Mouse (Mus musculus) neural tube, embryonic 14.5 days (tissue): ENCODE results near the gene Mfsd6l. TPM values are rescaled to one million over a fixed set of nuclear protein-coding genes. Genes with fewer than 3 reads are reported as not detected.

Experiments
- ATAC-seq: fragments of 200-750 bp; cut with Nextera tagmentation; 2 replicates; pipeline ENCODE4 v1.8.0; 2017; ENCODE audit warnings: low read depth, mild to moderate bottlenecking, moderate TSS enrichment, moderate library complexity
- H3K27ac ChIP-seq: fragments of 300-500 bp; sonication (generic); 2 replicates; pipeline ENCODE4 v1.5.1; 2014; ENCODE audit warnings: low read depth, mild to moderate bottlenecking, control low read depth, low read length, moderate library complexity, mixed read lengths
- H3K27me3 ChIP-seq: fragments of 300-500 bp; sonication (generic); 2 replicates; pipeline ENCODE4 v1.6.1; 2014; ENCODE audit warnings: low read length; ENCODE audit not compliant: control insufficient read depth, insufficient read depth
- H3K36me3 ChIP-seq: fragments of 300-500 bp; sonication (generic); 2 replicates; pipeline ENCODE4 v1.6.1; 2014; ENCODE audit warnings: low read length, mixed read lengths; ENCODE audit not compliant: control insufficient read depth, insufficient read depth
- H3K4me1 ChIP-seq: fragments of 300-500 bp; sonication (generic); 2 replicates; pipeline ENCODE4 v1.6.1; 2014; ENCODE audit warnings: low read length; ENCODE audit not compliant: control insufficient read depth, insufficient read depth
- H3K4me2 ChIP-seq: fragments of 300-500 bp; sonication (generic); 2 replicates; pipeline ENCODE4 v1.6.1; 2014; ENCODE audit warnings: mild to moderate bottlenecking, low read depth, low read length, control low read depth
- H3K4me3 ChIP-seq: fragments of 300-500 bp; sonication (generic); 2 replicates; pipeline ENCODE4 v1.5.1; 2014; ENCODE audit warnings: low read depth, low read length, control low read depth, mixed read lengths
- H3K9ac ChIP-seq: fragments of 300-500 bp; sonication (generic); replicated peaks from 2 replicates; pipeline ENCODE4 v1.6.1; 2014; ENCODE audit warnings: low read depth, mild to moderate bottlenecking, control low read depth, low read length, mixed read lengths
- H3K9me3 ChIP-seq: fragments of 300-500 bp; sonication (generic); 2 replicates; pipeline ENCODE4 v1.6.1; 2016; ENCODE audit warnings: low read length; ENCODE audit not compliant: control insufficient read depth
- WGBS: fragments of 180-500 bp; shearing (Covaris S2); extraction: QIAGEN DNeasy Blood & Tissue Kit; methylation state at CpG from one replicate; pipeline ENCODE4 v1.1.7; 2014; 5-methylcytosine and 5-hydroxymethylcytosine counted together
- polyA plus RNA-seq: library from polyadenylated mRNA; unstranded; fragments of >200 nt; fragmentation: Nextera tagmentation; extraction: Ambion mirVana; gene quantifications from 2 replicates; pipeline ENCODE4 v1.2.1, GENCODE M21; 2014

Gene Mfsd6l
- polyA plus RNA-seq, 1 experiment from 2014 or later = not detected

DNA sequence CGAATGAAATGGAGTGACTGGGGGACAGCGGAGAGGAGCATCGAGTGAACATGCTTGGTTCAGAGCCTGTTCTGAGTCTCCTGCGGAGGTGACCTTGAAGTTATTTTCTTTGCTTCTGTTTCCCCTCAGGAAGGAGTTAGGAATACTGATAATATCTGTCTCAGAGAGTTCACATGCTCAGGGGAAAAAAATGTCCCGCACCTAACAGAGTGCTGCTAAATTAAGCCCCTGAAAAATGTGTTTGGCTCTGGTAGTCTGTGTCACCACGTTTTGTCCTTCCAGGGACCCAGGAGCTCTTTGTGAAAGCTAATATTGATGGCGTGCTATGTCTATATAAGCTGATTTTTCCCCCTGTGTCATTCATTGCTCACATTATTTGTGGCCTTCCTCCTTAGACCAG, 10.8 kb upstream of the Mfsd6l start:
- ATAC-seq = no peak
- H3K27me3 ChIP-seq = no peaks in the 10 kb centered on the region
- no peak overlapping the region for H3K27ac ChIP-seq
- no peak overlapping the region for H3K9ac ChIP-seq
- 60% methylated on average over 7 of the region's 7 CpGs for WGBS
- no peaks in the 10 kb centered on the region for H3K4me1 ChIP-seq
- H3K36me3 ChIP-seq = no peaks in the 10 kb centered on the region
- no peak overlapping the region for H3K4me3 ChIP-seq
- no peaks in the 10 kb centered on the region for H3K9me3 ChIP-seq
- no peak overlapping the region for H3K4me2 ChIP-seq

DNA sequence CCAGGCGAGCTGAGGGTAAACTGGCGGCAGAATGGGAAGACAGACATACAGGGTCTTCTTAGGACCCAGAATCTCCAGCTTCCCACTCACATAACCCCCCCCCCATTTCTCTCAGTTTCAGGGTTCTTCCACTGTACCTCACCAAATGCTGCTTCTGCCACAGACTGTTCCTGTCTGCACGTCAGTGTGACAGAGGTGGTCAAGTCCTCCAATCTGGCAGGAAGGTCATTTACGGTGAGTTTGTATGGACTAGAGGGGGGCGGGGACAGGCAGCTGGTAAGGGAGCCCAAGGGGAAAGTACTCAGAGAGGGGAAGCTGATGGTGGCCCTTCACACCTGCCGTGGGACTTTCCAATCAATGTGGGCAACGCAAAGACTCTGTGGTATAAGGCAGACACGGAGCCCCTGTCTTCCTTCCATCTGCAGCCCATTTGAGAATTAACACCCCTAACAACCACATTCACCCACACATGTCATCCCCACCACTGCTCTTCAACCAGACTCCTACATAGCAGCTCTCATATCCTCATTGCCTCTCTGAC, 10.2 kb upstream of the Mfsd6l start:
- Histone ChIP-seq H3K4me2 (no peak overlapping the region), H3K36me3 (no peaks in the 10 kb centered on the region), H3K4me1 (no peaks in the 10 kb centered on the region), H3K4me3 (no peak overlapping the region), H3K9me3 (no peaks in the 10 kb centered on the region), H3K9ac (no peak overlapping the region), H3K27me3 (no peaks in the 10 kb centered on the region), H3K27ac (no peak overlapping the region)
- ATAC-seq = no peak
- 87% methylated on average over 8 of the region's 8 CpGs for WGBS

DNA sequence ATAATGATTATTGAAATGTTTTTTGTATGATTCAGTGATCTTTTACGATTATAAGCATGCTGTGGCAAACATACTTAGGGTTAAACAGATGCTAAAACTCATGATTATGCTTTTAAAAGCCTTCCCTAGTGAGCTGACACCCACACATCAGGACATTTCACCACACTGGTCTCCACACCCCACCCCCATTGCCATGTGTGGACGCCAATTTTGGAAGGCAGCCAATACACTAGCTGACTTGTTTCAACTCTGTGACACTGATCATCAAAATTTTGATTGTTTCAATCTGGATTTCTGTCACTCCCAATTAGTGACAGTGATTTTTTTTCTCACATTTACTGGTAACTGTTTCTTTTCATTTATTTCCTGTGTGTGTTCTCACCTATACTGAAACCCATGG, 8.5 kb upstream of the Mfsd6l start:
- H3K9ac ChIP-seq = no peak overlapping the region
- H3K27me3 ChIP-seq = no peaks in the 10 kb centered on the region
- H3K27ac ChIP-seq = no peak overlapping the region
- WGBS = 58% methylated on average over 2 of the region's 2 CpGs
- no peaks in the 10 kb centered on the region for H3K4me1 ChIP-seq
- no peak overlapping the region for H3K4me3 ChIP-seq
- no peaks in the 10 kb centered on the region for H3K9me3 ChIP-seq
- ATAC-seq = no peak
- no peaks in the 10 kb centered on the region for H3K36me3 ChIP-seq
- H3K4me2 ChIP-seq = no peak overlapping the region

DNA sequence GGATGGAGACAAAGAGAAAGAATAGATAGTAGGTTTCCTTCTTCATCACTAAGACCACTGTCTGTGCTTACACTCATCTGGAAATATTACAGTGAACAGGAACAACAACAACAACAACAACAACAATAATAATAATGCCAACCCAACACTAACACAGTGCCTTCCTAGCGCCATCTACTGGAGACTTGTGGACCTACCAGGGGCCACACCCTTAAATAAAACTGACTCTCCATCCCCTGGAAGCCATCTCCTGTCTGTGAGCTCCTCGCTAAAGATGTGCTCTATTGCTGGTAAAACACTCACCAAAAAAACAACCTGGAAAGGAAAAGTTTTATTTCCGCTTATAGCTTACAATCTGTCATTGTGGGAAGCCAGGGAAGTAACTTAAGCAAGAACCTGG, 6.4 kb upstream of the Mfsd6l start:
- H3K4me1 ChIP-seq = no peaks in the 10 kb centered on the region
- H3K4me2 ChIP-seq = no peak overlapping the region
- no peak overlapping the region for H3K27ac ChIP-seq
- WGBS = 57% methylated on average over 3 of the region's 3 CpGs
- H3K4me3 ChIP-seq = no peak overlapping the region
- H3K27me3 ChIP-seq = no peaks in the 10 kb centered on the region
- no peaks in the 10 kb centered on the region for H3K9me3 ChIP-seq
- no peak overlapping the region for H3K9ac ChIP-seq
- no peaks in the 10 kb centered on the region for H3K36me3 ChIP-seq
- no peak for ATAC-seq

DNA sequence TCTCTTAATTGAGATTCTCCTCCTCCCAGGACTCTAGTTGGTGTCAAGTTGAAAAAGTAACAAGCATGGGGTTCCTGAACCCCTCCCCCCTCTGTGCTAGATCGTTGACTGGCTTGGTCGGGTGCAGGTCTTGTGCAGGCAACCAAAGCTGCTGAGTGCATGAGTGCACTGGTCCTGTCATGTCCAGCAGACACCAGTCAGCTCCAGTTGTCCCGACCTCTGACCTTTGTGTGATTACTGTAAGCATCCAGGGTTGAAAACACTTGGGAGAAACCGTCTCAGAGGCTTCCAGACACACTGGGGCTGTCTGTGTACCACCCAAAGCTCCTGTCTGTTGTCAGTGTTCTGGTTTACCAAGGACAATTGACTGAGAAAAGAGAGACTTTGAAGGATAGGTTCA, 5.6 kb upstream of the Mfsd6l start:
- H3K27me3 ChIP-seq = no peaks in the 10 kb centered on the region
- H3K9me3 ChIP-seq = no peaks in the 10 kb centered on the region
- H3K4me3 ChIP-seq = no peak overlapping the region
- no peak overlapping the region for H3K4me2 ChIP-seq
- no peak for ATAC-seq
- no peaks in the 10 kb centered on the region for H3K36me3 ChIP-seq
- no peaks in the 10 kb centered on the region for H3K4me1 ChIP-seq
- WGBS = 75% methylated on average over 4 of the region's 4 CpGs
- H3K27ac ChIP-seq = no peak overlapping the region
- no peak overlapping the region for H3K9ac ChIP-seq

DNA sequence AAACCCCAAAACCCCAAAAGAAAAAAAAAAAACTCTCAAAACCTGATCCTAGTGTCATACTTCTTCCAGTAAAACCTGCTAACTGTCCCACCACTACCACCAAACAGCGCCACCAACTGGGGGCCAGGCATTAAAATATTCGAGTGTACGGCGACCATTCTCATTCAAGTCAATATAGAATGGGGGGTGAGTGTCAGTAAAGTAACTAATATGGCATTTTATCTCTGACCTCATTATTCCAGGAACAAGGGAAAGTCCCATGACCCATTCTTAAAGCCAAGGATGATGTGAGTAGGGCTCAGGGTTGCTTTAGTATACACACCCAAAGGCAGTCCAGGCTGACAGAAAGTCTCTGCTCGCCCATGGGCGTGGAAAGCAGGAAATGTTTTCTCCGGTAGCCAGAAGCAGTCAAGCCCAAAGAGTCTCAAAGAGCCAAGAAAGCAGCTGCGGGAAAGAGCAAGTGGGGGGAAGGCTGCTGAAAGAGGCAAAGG, 2.0 kb upstream of the Mfsd6l start:
- H3K27me3 ChIP-seq = peaks cover 4% of the 10 kb centered on the region; the same call in 1 of the 2 replicates
- H3K27ac ChIP-seq = no peak overlapping the region
- no peaks in the 10 kb centered on the region for H3K36me3 ChIP-seq
- no peaks in the 10 kb centered on the region for H3K9me3 ChIP-seq
- ATAC-seq = no peak
- H3K9ac ChIP-seq = no peak overlapping the region
- 48% methylated on average over 8 of the region's 8 CpGs for WGBS
- H3K4me1 ChIP-seq = peaks cover 4% of the 10 kb centered on the region; the same call in 1 of the 2 replicates
- H3K4me2 ChIP-seq = no peak overlapping the region
- H3K4me3 ChIP-seq = no peak overlapping the region

DNA sequence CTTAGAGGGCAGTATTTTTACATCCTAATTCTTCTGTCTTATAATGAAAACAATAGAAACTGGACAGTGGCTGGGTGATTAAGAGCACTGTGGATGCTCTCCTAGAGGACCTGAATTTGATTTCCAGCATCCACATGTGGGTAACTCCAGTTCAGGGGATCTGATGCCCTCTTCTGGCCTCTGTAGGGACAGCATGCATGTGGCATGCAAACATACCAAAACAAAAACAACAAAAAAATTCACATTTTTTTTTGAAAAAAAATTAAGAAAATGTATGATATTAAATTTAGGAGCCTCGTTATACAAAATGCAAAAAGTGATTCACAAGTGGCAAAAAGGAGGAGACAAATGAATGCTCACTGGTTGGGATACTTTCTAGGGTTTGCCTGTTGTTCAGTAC, 3.6 kb downstream of the Mfsd6l start:
- H3K4me1 ChIP-seq = peaks cover 4% of the 10 kb centered on the region; the same call in 1 of the 2 replicates
- no peak overlapping the region for H3K9ac ChIP-seq
- no peak for ATAC-seq
- H3K27ac ChIP-seq = no peak overlapping the region
- H3K36me3 ChIP-seq = no peaks in the 10 kb centered on the region
- H3K4me2 ChIP-seq = no peak overlapping the region
- peaks cover 4% of the 10 kb centered on the region; the same call in 1 of the 2 replicates for H3K27me3 ChIP-seq
- 55% methylated on average over 1 of the region's 1 CpGs for WGBS
- H3K4me3 ChIP-seq = no peak overlapping the region
- no peaks in the 10 kb centered on the region for H3K9me3 ChIP-seq

DNA sequence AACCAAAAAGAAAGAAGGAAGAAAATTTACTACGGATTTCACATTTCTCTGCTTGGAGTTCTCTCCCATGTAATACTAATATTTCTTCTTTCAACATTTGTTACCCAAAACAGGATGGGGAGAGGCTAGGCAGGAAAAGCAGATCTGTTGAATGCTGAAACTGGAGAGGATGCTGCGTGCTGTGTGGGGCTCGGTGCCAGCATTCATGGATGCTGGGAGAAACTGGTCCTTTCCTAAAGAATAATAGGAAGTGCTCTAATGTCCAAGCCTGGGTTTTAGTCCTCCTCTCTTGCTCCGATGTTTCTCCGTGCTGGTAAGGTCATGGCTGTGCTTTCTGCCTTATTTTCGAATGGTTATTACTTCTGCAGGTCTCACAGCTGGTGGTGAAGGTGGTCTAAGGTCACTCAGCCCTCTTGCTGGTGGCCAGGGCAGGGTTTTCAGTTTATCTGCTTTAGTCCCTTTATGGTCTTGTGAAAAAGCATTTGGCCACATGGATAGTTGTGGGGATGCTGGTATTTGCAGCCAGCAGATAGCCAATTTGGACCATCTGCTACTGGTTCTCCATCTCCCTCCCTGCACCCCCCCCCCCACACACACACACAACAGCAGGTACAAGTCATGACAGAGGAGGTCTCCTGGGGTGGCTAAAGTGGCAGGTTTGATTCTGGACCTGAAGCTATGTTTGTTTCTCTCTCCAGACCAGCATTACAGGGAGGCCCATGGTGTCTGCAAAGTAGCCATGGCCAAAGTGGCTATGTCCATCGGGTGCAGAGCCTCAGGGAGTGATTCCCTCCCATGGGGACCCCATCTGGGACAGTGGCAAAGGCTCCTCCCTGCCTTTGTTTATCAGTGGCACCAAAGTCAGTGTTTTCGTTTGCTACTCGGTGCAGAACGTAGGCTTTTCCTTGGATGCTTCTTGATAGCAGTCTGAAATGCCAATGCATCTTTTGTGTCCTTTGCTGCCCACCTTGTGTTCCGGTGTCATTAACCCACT, 6.3 kb downstream of the Mfsd6l start:
- no peak for ATAC-seq
- no peak overlapping the region for H3K4me2 ChIP-seq
- no peak overlapping the region for H3K9ac ChIP-seq
- H3K36me3 ChIP-seq = no peaks in the 10 kb centered on the region
- 80% methylated on average over 11 of the region's 11 CpGs for WGBS
- no peaks in the 10 kb centered on the region for H3K4me1 ChIP-seq
- H3K27me3 ChIP-seq = no peaks in the 10 kb centered on the region
- no peaks in the 10 kb centered on the region for H3K9me3 ChIP-seq
- H3K4me3 ChIP-seq = no peak overlapping the region
- no peak overlapping the region for H3K27ac ChIP-seq

DNA sequence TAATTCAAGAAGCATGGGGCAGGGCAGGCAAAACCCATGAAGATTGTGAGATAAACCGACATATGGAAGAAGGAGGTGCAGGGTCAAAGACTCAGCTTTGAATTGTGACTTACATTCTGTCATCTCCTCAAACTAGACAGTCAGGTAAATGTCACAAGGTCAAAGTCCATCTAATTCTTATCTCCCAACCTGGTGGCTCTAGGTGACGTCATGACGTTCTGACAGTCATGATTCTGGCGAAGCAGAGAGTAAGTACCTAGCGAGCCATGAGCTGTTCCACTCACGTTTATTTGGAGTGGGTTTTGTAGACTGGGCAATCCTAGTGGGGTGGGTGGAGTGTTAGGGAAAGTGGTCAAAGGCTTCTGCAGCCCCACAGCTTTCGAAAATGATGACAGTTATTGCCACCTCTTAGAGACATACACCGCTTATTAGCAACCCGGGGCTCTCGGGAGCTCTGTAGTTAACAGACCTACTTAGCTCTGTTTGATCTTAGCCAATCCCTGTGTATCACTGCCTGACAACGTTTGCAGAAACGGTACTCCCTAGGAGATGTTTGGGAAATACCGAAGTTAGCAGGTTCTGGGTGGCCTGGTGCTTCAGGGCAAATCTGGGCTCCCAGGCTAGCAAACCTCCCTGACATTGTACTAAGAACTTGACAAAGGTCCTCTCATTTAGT, 8.5 kb downstream of the Mfsd6l start:
- ATAC-seq = no peak
- Histone ChIP-seq H3K9ac (no peak overlapping the region), H3K4me2 (no peak overlapping the region), H3K36me3 (no peaks in the 10 kb centered on the region), H3K27me3 (no peaks in the 10 kb centered on the region), H3K27ac (no peak overlapping the region), H3K4me3 (no peak overlapping the region), H3K4me1 (no peaks in the 10 kb centered on the region), H3K9me3 (no peaks in the 10 kb centered on the region)
- WGBS = 83% methylated on average over 13 of the region's 13 CpGs
